Mouse (Mus musculus): Measurements from ENCODE around the gene Kcnj1. TPM values are rescaled to one million over a fixed set of nuclear protein-coding genes. Genes with fewer than 3 reads are reported as not detected.

Gene Kcnj1
- not detected for polyA plus RNA-seq (2017; shearing (Covaris generic))

GRCm38 (mm10) chr9:32372202-32372601, at the start of gene Kcnj1:
TSS of gene Kcnj1 (plus strand) at chr9:32372493.

GRCm38 (mm10) chr9:32344051-32344450, 28.2 kb upstream of the Kcnj1 start, which contains the start of gene Kcnj5:
TSS of gene Kcnj5 (minus strand) at chr9:32344350.

Other genes starting within 250 kb of the Kcnj1 start
- not detected for gene Kcnj5, start 28.1 kb upstream of the Kcnj1 start, polyA plus RNA-seq (2017; shearing (Covaris generic))
- 77.0 TPM for gene Fli1, start 170.4 kb downstream of the Kcnj1 start, polyA plus RNA-seq (2017; shearing (Covaris generic))

Data from CD4-positive, CD25-positive, alpha-beta regulatory T cell (primary cell).